In the genomic region with DNA sequence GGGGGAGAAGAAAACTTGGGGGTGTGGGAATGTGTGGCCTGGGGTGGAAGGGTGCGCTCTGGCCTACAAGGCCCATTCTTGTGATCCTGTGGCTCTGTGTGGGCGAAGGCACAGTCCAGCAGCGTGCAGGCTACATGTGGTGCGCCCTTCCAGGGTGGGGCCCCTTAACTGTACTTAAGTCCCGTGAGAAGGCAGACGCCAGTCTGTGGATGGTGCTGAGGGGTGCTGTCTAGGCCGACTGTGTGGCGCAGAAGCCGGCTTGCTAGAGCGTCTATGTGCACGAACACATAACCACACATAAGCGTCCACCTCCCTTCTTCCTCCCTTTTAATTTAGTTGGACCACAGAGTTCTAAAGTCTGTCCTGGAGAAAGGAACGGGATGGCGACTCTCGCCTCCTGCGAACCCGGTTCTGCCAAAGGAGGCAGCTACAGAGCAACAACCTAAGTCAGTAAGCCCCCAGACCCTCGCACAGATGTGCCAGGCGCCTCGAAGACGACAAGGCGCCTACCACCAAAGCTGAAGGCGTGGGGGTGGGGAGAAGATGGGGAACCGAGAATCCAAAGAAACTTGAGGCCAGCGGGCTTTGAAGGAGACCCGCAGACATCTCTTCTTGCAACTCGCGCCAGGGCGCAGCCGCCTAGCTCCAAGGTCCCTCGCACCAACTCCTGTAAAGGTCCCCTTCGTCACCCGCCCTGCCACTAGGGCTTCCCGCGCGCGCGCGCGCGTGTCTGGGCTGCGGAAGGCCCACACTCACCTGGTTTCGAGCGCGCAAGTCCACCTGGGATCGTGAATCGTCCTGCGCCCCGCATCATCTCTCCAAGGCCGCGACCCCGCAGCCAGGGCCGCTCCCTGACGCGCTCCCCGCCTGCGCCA, we compare ENCODE assay signal across 9 mouse cellular contexts. TPM values are rescaled to one million over a fixed set of nuclear protein-coding genes. Genes with fewer than 3 reads are reported as not detected.
A peak's percentile ranks its signal among the peaks of the same experiment; 100 is the strongest.
DNase-seq lines count a peak whose midpoint lies in the region; ATAC-seq lines count a peak whose summit lies in the region.
"Had no signal": no experiment of that assay in that cellular context is flagged by ENCODE, and none has a peak within 500 bp of the region (broad histone marks: within the 10 kb centered on the region; RNA-seq: fewer than 3 reads in every experiment).

No protein-coding gene starts in this region.

- peaks cover 98% of the 10 kb centered on the region for H3K27me3 ChIP-seq in heart, embryonic 11.5 days (ENCODE audit: control insufficient read depth, insufficient read depth, low read length)
- peaks cover 89% of the 10 kb centered on the region for H3K27me3 ChIP-seq in hindbrain, embryonic 16.5 days (replicated peaks; ENCODE audit: control insufficient read depth, insufficient read depth, low read length)
- H3K27me3 ChIP-seq in midbrain, embryonic 14.5 days (ENCODE audit: control insufficient read depth, insufficient read depth, low read length): peaks cover 98% of the 10 kb centered on the region

- H3K4me3 ChIP-seq in heart, embryonic 11.5 days (ENCODE audit: low read depth, low read length): peak overlapping the region; percentile 60
- H3K4me3 ChIP-seq in hindbrain, embryonic 16.5 days (ENCODE audit: low read length): peak overlapping the region; percentile 38
- H3K4me3 ChIP-seq in midbrain, embryonic 14.5 days (replicated peaks; ENCODE audit: low read depth, low read length): no peak overlapping the region

- H3K9ac ChIP-seq in heart, embryonic 11.5 days (ENCODE audit: low read depth, low read length): peak overlapping the region; percentile 30; the same call in 1 of the 2 replicates
- H3K9ac ChIP-seq in hindbrain, embryonic 16.5 days (ENCODE audit: low read depth, low read length): no peak overlapping the region
- H3K9ac ChIP-seq in midbrain, embryonic 14.5 days (replicated peaks; ENCODE audit: low read length): no peak overlapping the region

- H3K4me2 ChIP-seq in heart, embryonic 11.5 days: peak overlapping the region; percentile 98
- H3K4me2 ChIP-seq in hindbrain, embryonic 16.5 days (ENCODE audit: low read length): peak overlapping the region; percentile 72
- H3K4me2 ChIP-seq in midbrain, embryonic 14.5 days (ENCODE audit: low read length): peak overlapping the region; percentile 58; the same call in 1 of the 2 replicates

- H3K4me1 ChIP-seq in heart, embryonic 11.5 days (ENCODE audit: control insufficient read depth, insufficient read depth, low read length): peaks cover 25% of the 10 kb centered on the region; the same call in 1 of the 2 replicates
- peaks cover 22% of the 10 kb centered on the region for H3K4me1 ChIP-seq in hindbrain, embryonic 16.5 days (ENCODE audit: control insufficient read depth, insufficient read depth, low read depth, low read length)
- peaks cover 9% of the 10 kb centered on the region; the same call in 1 of the 2 replicates for H3K4me1 ChIP-seq in midbrain, embryonic 14.5 days (ENCODE audit: control insufficient read depth, insufficient read depth, low read length)

- DNase-seq in heart, adult 8-10 months (ENCODE audit: low spot score): no peak
- peak; percentile 68 for DNase-seq in ZHBTc4 (ENCODE audit: low read depth, low spot score)
- no peak for DNase-seq in midbrain, embryonic 14.5 days
- no peak for DNase-seq in frontal cortex, adult 2 months (ENCODE audit: extremely low spot score in 1 of 2, low spot score in 1 of 2)
- no peak for DNase-seq in layer of hippocampus, postnatal 10 days (ENCODE audit: low spot score in 2 of 2)
- no peak for DNase-seq in right cerebral cortex, adult 18-20 months
- DNase-seq: cerebellum, adult 8-10 months had no signal

- 1% methylated on average over 55 of the region's 57 CpGs for WGBS in heart, embryonic 11.5 days (ENCODE audit: insufficient replicate concordance)
- WGBS in hindbrain, embryonic 16.5 days: 1% methylated on average over 56 of the region's 57 CpGs
- 1% methylated on average over 57 of the region's 57 CpGs for WGBS in midbrain, embryonic 14.5 days

- no peak for ATAC-seq in heart, embryonic 11.5 days (replicated peaks; ENCODE audit: insufficient number of reproducible peaks, low FRiP score, low TSS enrichment)
- ATAC-seq in hindbrain, embryonic 16.5 days: no peak
- ATAC-seq in midbrain, embryonic 14.5 days (ENCODE audit: low FRiP score, low TSS enrichment): no peak

- peak overlapping the region; percentile 59; the same call in 1 of the 2 replicates for H3K27ac ChIP-seq in heart, embryonic 11.5 days (ENCODE audit: low read depth, low read length)
- no peak overlapping the region for H3K27ac ChIP-seq in hindbrain, embryonic 16.5 days (ENCODE audit: low read depth, low read length)
- no peak overlapping the region for H3K27ac ChIP-seq in midbrain, embryonic 14.5 days (replicated peaks; ENCODE audit: low read depth, low read length)

- H3K9me3 ChIP-seq in heart, embryonic 11.5 days (replicated peaks; ENCODE audit: control insufficient read depth, low read length): no peaks in the 10 kb centered on the region
- peaks cover 3% of the 10 kb centered on the region; the same call in 1 of the 2 replicates for H3K9me3 ChIP-seq in hindbrain, embryonic 16.5 days (ENCODE audit: control insufficient read depth, low read length)
- H3K9me3 ChIP-seq in midbrain, embryonic 14.5 days (ENCODE audit: control insufficient read depth, low read length): no peaks in the 10 kb centered on the region

- no peaks in the 10 kb centered on the region for H3K36me3 ChIP-seq in heart, embryonic 11.5 days (ENCODE audit: control insufficient read depth, insufficient read depth, low read length)
- H3K36me3 ChIP-seq in hindbrain, embryonic 16.5 days (ENCODE audit: control insufficient read depth, insufficient read depth, low read length): no peaks in the 10 kb centered on the region
- no peaks in the 10 kb centered on the region for H3K36me3 ChIP-seq in midbrain, embryonic 14.5 days (ENCODE audit: control insufficient read depth, insufficient read depth, low read length)

RNA-seq across cellular contexts. Expression of gene Foxf1, which starts 1.7 kb away (rescaled TPM):
- polyA plus RNA-seq in heart, embryonic 11.5 days (2014; fragmentation: Nextera tagmentation; extraction: Ambion mirVana): 3.1 and 9.0 TPM in 2 replicates
- under 1 TPM in 3 of 4 experiments, not detected in 1; 0.19 to 0.34 (median 0.33) TPM for total RNA-seq in heart, adult 8-10 months (2022)
- polyA plus RNA-seq in hindbrain, embryonic 16.5 days (2015; fragmentation: Nextera tagmentation; extraction: Ambion mirVana): 1.1 and 1.3 TPM in 2 replicates
- 0.12 and 0.97 TPM in 2 replicates for polyA plus RNA-seq in midbrain, embryonic 14.5 days (2014; fragmentation: Nextera tagmentation; extraction: Ambion mirVana)
- polyA plus RNA-seq in frontal cortex, adult 2 months (2012; rRNA removed): 2.1 and 2.4 TPM in 2 replicates
- 1 to 10 TPM; 1.3 to 1.4 TPM for total RNA-seq in layer of hippocampus, postnatal 10 days (2021)

RNA-seq across cellular contexts. Expression of gene Mthfsd, which starts 25.7 kb away (rescaled TPM):
- polyA plus RNA-seq in heart, embryonic 11.5 days (2014; fragmentation: Nextera tagmentation; extraction: Ambion mirVana): 45.1 and 46.2 TPM in 2 replicates
- total RNA-seq in heart, adult 8-10 months (2022): 10 to 100 TPM; 15.3 to 17.1 (median 15.6) TPM
- polyA plus RNA-seq in hindbrain, embryonic 16.5 days (2015; fragmentation: Nextera tagmentation; extraction: Ambion mirVana): 45.2 and 46.3 TPM in 2 replicates
- 50.2 and 52.5 TPM in 2 replicates for polyA plus RNA-seq in midbrain, embryonic 14.5 days (2014; fragmentation: Nextera tagmentation; extraction: Ambion mirVana)
- polyA plus RNA-seq in frontal cortex, adult 2 months (2012; rRNA removed): 87.9 and 95.5 TPM in 2 replicates
- 10 to 100 TPM; 28.1 to 29.3 TPM for total RNA-seq in layer of hippocampus, postnatal 10 days (2021)

RNA-seq across cellular contexts. Expression of gene Foxc2, which starts 33.5 kb away (rescaled TPM):
- polyA plus RNA-seq in heart, embryonic 11.5 days (2014; fragmentation: Nextera tagmentation; extraction: Ambion mirVana): 12.7 and 14.1 TPM in 2 replicates
- total RNA-seq in heart, adult 8-10 months (2022): 1 to 10 TPM; 1.4 to 2.2 (median 1.6) TPM
- 1.9 and 2.8 TPM in 2 replicates for polyA plus RNA-seq in hindbrain, embryonic 16.5 days (2015; fragmentation: Nextera tagmentation; extraction: Ambion mirVana)
- polyA plus RNA-seq in midbrain, embryonic 14.5 days (2014; fragmentation: Nextera tagmentation; extraction: Ambion mirVana): 1.5 TPM in 1 of 2 replicates, not detected in the other
- 1.5 TPM in 2 replicates for polyA plus RNA-seq in frontal cortex, adult 2 months (2012; rRNA removed)
- total RNA-seq in layer of hippocampus, postnatal 10 days (2021): 1 to 10 TPM; 1.5 to 2.5 TPM

RNA-seq across cellular contexts. Expression of gene Foxl1, which starts 45.3 kb away (rescaled TPM):
- polyA plus RNA-seq in heart, embryonic 11.5 days (2014; fragmentation: Nextera tagmentation; extraction: Ambion mirVana): 0.69 and 1.2 TPM in 2 replicates
- total RNA-seq in heart, adult 8-10 months (2022): under 1 TPM in 3 of 4 experiments, not detected in 1; 0.08 to 0.26 (median 0.09) TPM
- 0.09 and 0.16 TPM in 2 replicates for polyA plus RNA-seq in hindbrain, embryonic 16.5 days (2015; fragmentation: Nextera tagmentation; extraction: Ambion mirVana)
- polyA plus RNA-seq in midbrain, embryonic 14.5 days (2014; fragmentation: Nextera tagmentation; extraction: Ambion mirVana): not detected in 2 replicates
- polyA plus RNA-seq in frontal cortex, adult 2 months (2012; rRNA removed): 0.04 and 0.10 TPM in 2 replicates
- under 1 TPM in 1 of 2 experiments, not detected in 1; 0.21 TPM for total RNA-seq in layer of hippocampus, postnatal 10 days (2021)
